Mouse (Mus musculus) adrenal gland, adult 18-20 months (tissue): Measurements from ENCODE around the gene Nrxn3. TPM values are rescaled to one million over a fixed set of nuclear protein-coding genes. Genes with fewer than 3 reads are reported as not detected.
A peak's percentile ranks its signal among the peaks of the same experiment; 100 is the strongest.

Experiments used
- DNase-seq, 2 experiments: peaks; one replicate each; pipeline ENCODE4 v3.0.0; 2021 to 2022; ENCODE audit warnings: low spot score in 2 of 2
- total RNA-seq, 2 experiments: library from RNA; stranded (reverse); gene quantifications; 1 replicate in 1 of 2; 2 replicates in 1 of 2; pipeline ENCODE4 v1.2.3; 2021

Gene Nrxn3
- total RNA-seq, 2 experiments from 2014 or later: 0.06 to 0.07 TPM

DNA sequence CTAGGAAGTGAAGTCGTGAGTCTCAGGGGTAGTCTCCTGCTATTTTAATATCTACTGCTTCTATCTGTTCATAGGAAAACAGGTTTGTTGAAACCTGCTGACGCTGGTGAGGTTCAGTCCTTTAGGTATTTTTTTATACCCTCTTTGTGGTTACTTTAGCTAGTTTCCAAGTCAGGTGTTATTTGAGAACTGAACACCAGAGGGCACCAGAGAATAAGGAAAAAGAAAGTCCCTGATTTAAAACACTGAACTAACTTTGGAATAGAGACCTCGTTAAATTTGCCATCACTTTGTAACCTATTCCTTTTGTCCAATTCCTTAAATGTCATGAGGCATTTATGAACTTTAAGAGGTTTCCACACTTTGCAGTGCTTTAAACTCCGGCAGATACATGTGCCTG, 756.4 kb downstream of the Nrxn3 start:
- DNase-seq: peak in 1 of 2 experiments; percentile 7

GRCm38 (mm10) chr12:89482223-89482622, 759.5 kb downstream of the Nrxn3 start:
- no peak for DNase-seq

DNA sequence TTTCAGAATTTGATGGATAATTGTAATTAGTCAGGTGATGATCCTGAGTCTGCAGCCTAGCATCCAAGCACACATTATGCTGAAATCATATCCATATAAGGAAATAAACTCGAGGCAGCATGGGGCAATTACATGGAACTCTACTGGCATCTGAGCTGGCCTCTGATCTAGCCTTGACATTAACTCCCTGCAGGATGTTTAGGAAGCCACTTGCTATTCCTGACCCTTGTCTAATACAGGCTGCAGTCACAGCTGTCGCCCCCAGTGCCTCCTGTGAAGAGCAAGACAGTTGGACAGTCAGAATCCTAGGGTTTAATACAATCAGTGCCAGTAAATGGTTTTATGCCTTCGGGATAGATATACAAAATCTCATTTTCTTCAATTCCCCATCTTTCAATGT, 781.4 kb downstream of the Nrxn3 start:
- DNase-seq: no peak

GRCm38 (mm10) chr12:89505121-89505764, 782.6 kb downstream of the Nrxn3 start:
- DNase-seq: peak; percentile 19 to 20

GRCm38 (mm10) chr12:89508970-89509369, 786.3 kb downstream of the Nrxn3 start:
- DNase-seq: no peak

GRCm38 (mm10) chr12:89513759-89514158, 791.1 kb downstream of the Nrxn3 start:
- peak in 1 of 2 experiments; percentile 4 for DNase-seq

DNA sequence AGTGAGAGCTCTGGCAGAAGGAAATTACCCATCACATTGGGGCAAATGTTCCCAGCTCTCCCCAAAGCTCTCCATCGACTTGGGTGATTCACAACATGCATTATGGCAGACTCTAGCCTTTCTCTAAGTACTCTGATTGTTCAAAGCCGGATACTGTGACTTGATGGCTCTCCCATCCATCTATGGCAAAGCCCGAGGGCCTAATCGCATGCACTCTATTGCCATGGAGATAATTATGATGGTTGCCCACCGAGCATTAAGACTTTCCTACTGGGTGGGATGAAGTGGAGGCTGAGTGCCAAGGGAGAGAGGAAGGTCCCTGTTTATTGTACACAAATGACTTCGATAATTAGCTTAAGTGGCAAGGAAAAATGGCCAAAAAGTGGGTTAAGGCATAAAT, 793.4 kb downstream of the Nrxn3 start:
- no peak for DNase-seq

GRCm38 (mm10) chr12:89530679-89531350, 808.1 kb downstream of the Nrxn3 start:
- DNase-seq: no peak

- DNase-seq: no peak
Observed at GRCm38 (mm10) chr12:89551291-89551690, 828.6 kb downstream of the Nrxn3 start.

DNA sequence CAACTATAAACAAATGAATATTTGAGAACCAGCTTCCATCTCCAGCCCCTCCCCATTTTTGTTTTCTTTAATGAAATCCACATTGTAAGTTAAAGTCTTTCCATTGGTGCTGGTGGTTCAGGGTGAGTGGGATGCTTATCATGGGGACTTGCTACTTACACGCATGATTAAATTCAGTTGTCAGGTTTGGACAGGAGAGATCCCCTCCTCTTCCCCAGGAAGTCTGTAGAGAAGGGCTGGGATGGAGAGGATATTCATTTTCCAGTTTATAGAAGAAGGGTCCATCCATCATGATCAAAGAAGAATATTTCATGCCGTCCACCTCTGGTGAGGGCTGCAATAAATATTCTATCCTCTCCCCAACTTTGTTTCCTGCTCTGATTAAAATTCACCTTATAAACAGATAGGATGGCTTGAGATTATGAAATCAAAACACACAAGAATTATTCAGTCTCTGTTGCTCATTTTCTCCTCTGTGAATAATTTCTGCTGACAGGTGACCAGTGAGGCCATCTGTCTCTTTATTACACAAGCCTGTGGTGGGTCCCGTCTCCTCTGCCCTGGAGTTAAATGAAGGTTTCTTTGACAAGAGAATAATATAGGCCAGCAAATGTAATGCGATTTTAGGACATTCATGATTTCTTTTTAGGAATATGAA, 830.7 kb downstream of the Nrxn3 start:
- DNase-seq: no peak

DNA sequence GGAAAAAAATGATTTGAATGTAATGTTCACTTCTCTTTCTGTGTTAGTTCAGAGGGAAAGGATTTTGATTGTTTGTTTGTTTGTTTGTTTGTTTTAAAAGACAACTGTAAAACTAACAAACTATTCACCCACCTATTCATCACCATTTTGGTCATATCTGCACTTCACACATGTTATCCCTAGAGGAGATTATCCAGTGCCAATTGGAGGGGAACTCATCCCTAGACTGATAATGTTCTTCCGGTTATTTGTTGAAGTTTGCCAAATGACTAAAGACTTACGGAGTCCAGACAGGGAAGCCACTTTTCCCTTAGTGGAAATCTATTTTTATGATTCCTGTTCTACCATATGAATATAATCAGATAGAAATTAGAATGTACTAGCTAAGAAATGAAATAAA, 831.5 kb downstream of the Nrxn3 start:
- no peak for DNase-seq

GRCm38 (mm10) chr12:89554740-89555430, 832.2 kb downstream of the Nrxn3 start:
- no peak for DNase-seq

- no peak for DNase-seq
Observed at GRCm38 (mm10) chr12:89558921-89559320, 836.2 kb downstream of the Nrxn3 start.

GRCm38 (mm10) chr12:89561989-89562565, 839.4 kb downstream of the Nrxn3 start:
- no peak for DNase-seq

GRCm38 (mm10) chr12:89568723-89569377, 846.2 kb downstream of the Nrxn3 start:
- DNase-seq: no peak

- DNase-seq: no peak
Observed at GRCm38 (mm10) chr12:89592459-89592858, 869.8 kb downstream of the Nrxn3 start.

DNA sequence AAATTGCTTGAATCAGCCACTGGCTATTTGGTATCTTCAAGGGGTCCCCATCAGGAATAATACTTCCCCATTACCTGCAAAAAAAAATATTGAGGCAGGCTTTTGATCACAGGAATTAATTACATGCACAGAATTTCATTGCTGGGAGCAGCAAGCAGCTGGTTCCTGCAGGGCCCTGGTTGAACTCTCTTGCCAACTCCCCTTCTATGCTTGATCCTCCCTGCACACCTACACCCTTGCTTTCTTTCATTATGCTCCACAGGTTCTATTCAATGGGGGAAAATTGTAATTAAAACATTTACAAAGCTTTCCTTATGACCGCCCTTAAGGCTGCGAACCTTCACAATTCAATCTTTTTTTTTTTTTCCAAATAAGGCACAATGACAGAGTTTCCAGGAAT, 891.0 kb downstream of the Nrxn3 start:
- DNase-seq: no peak

DNA sequence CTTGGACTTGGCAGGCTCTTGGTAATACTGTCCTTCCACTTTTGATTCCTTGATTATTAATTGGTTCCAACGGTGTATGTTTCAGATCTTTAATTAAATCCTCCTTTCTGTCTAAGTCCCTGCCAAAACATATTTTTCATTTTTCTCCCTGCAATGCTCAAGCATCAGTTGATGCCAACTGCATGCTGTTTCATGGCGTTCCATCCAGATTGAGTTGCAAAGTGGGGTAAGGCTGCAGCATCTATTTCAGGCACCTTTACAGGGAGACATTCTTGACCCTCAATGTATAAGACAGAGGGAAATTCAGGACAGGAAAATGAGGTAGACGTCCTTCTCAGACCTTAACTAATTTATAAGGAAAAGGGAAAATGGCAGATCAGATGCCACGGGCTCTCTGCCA, 903.1 kb downstream of the Nrxn3 start:
- no peak for DNase-seq

GRCm38 (mm10) chr12:89640046-89640445, 917.4 kb downstream of the Nrxn3 start:
- no peak for DNase-seq

DNA sequence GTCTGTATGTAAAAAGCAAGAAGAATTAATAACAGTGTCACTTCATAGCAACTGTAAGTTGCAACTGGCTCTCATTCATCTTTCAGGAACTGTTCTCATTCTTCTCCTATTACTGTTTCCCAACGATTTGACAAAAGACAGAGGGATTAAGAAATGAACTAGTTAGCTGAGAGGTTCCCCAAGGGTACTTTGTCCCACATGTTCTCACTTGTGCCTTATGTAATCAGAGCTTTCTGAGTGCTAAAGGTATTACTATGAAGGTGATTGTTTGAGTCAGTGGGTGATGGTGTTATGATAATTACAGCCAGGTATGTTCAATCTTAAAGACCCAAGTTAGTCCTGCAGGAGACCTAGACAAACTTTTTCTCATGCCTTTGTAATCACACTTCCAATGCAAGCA, 918.8 kb downstream of the Nrxn3 start:
- DNase-seq: no peak

GRCm38 (mm10) chr12:89653211-89653610, 930.5 kb downstream of the Nrxn3 start:
- DNase-seq: no peak
